Mouse (Mus musculus) monocyte, adult 59 days (primary cell): ENCODE measurements around the gene Spint1. TPM values are rescaled to one million over a fixed set of nuclear protein-coding genes. Genes with fewer than 3 reads are reported as not detected.

ENCODE experiments used
- total RNA-seq, 2 experiments: library from RNA; stranded (reverse); gene quantifications; one replicate each; pipeline ENCODE4 v1.2.4; 2023

Gene Spint1
- 1 to 10 TPM; 2.8 to 3.5 TPM for total RNA-seq

DNA sequence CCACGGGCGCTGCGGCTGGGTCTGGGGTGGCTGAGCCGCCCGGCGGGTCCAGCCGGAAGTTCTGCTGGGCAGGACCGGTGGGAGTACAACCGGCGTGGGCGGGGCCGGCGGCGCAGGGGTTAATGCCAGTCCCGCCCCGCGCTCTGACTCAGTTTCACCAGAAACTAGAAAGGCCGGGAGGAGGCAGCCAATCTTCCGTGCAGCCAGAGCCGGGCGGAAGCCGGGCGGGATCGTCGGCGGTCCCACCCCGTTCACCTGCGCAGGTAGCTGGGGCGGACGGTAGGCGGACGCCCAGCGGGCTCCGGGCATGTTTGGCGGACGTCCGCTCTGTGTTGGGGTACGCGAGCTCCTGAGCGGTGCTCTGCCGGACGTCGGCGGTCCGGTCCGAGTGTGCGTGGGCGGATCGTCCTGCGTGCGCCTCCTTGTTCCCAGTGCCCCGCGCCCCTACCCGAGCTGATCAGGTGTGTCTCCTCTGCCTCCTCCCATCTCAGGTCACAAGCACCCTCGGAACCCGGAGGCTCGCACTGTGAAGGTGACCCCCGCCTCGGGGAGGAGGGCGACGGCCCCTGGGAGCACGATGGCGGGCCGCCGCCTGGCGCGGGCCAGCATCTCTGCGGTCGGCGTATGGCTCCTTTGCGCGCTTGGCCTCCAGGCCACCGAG lies at the start of gene Spint1:
TSS of gene Spint1 (plus strand) at position 153 of the 661 bp plus-strand sequence.

DNA sequence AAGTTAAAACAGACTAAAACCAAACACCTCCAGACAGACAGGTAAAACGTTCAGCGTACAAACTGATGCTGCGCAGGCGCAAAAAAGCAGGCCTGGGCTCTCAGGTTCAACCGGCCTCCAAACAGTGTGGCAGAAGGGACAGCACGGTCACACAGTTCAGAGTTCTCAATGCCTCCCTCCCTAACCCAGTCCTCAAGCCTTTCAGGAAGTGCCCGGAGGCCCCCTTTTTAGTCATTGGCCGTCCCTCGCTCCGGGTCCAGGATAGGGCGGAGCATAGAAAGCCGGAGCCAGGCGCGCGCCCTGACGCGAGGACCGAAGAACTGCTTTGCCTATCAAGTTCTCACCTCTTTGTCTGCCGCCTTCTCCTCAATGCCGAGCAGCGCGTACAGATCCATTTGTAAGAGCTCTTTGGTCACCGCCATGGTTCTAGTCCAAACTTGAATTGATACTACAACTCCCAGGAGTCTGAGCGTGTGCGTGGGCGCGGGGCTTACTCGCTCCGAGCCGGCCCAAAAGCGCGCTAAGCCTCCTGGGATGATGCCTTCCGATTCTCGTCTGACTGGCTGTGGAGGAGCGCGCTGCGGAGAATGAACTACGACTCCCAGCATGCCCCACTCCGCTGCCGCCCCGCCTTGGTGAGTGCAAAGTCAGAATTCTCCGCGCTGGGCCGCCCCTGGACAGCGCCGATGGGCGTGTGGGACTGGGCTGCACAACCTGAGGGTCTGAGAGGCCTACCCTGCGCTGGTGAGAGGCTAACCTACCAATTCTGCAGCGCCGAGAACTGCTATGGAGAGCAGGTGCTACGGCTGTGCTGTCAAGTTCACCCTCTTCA lies 28.6 kb upstream of the Spint1 start, which contains the start of the genes Zfyve19 and Dnajc17:
TSS of gene Zfyve19 (plus strand) at position 274 of the 832 bp plus-strand sequence.
TSS of gene Dnajc17 (minus strand) at position 452 of the 832 bp plus-strand sequence.

DNA sequence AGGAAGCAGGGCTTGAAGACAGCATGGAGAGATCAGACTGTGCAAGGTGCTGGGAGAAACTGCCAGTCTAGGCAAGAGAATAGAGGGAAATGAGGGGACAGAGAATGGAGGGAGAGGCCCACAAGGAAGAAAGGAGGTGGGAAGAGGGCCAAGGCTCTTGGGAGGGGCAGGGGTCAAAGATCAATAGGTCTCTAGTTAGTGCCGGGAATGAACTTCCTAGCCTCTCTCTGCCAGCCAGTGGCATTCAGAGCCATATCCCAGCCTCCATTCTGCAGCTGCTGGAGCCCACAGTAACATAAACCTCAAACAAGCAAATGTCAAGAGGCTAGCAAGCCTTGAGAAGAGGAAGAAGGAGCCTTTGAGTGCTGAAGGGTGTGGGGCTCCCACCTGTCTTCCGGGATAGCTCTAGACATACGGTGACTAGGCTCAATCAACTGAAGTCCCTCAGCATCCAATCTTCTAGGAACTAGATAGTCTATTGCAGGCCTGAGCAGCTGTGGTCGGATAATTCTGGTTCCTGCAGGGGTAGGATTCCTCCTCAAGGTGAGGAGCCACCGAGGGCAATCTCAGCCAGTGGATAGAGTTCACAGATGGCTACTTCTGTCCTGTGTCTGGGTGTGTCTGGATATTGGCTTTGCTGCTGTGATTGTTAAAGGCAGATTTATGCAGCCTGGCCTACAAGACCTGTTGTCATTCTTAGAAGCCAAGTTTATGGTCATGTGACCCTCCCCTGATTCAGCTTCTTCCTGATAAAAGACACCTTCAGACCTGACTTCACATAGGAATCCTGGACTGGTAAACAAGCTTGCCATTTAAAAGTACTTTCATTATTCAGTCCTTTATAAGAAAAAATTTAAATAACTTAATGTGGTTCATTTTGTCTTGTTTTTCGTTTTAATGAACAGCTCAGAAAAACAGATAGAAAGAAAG lies 7.1 kb upstream of the Spint1 start, which contains the start of gene Ppp1r14d:
TSS of gene Ppp1r14d (minus strand) at position 132 of the 930 bp plus-strand sequence.

DNA sequence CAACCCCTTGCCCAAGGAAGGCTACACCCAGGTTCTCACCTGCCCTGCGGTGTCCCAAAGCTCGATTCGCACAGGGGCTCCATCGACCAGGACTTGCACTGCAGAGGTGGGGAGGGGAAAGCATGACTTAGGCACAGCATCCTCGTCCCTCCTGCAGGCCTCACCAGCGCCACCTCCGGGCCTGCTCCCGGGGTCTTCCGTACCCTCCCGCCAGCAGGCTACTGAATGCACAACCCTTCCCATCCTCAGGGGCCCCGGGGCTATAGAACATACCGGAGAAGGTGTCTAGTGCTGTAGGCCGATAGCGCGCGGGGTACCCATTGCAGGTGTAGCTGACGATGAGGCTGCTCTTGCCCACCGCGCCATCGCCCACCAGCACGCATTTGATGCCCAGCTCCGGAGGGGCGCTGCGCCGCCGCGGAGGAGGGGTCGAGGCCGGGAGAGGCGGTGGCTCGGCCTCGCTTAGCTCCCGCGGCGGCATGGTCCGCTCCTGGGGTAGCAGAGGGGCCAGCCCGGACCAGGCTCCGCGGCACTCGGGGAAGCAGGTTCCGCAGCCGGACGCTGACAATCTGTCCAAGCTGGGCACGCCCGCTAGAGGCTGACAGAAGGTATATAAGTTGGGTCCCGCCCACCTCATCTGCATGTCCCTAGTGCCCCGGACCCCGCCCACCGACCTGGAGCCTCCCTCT lies 33.6 kb downstream of the Spint1 start, which contains the start of gene Rhov:
TSS of gene Rhov (minus strand) at position 630 of the 689 bp plus-strand sequence.

DNA sequence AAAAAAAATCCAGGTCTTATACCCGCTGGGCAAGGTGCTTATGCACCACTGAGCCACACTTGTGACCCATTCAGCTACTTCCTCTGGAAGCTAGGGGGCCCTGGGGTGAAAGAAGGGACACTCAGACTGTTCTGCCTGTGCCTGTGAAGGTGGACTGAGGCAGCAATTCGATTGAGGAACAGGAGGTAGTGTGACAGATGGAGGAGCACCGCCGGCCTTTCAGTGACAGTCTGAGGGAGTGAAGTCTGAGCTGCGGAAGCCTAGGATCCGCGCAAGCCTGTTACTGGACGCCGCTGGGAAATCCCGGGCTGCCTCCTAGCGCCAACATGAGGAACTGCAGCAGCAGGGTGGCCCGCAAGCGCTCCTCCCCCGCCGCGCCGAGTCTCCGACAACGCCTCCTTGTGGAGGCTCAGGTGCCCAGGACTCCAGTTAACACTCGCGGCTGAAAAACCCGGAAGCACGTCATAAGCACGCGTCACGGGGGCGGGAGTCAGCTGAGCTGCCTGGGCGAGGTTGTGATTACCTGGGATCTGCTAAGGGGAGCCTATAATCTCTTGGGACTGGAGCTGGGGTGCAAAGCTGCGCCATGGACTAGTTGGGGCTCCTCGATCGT lies 51.2 kb downstream of the Spint1 start, which contains the start of gene Vps18:
TSS of gene Vps18 (plus strand) at position 471 of the 613 bp plus-strand sequence.

Other genes with a start within 250 kb of the Spint1 start
- 10 to 100 TPM; 10.7 to 14.7 TPM for gene Ccdc32, start 208.0 kb upstream of the Spint1 start, total RNA-seq
- gene Rpusd2, start 202.6 kb upstream of the Spint1 start, total RNA-seq = 1 to 10 TPM; 3.9 to 5.4 TPM
- gene Knl1, start 190.2 kb upstream of the Spint1 start, total RNA-seq = 1 to 10 TPM; 1.4 to 2.3 TPM
- gene Rad51, start 124.6 kb upstream of the Spint1 start, total RNA-seq = under 1 TPM in 1 of 2 experiments, not detected in 1; 0.18 TPM
- 10 to 100 TPM; 15.4 to 16.4 TPM for gene Rmdn3, start 80.3 kb upstream of the Spint1 start, total RNA-seq
- gene Gchfr, start 69.6 kb upstream of the Spint1 start, total RNA-seq = not detected
- not detected for gene Gm14137, start 62.9 kb upstream of the Spint1 start, total RNA-seq
- 10 to 100 TPM; 23.0 to 24.6 TPM for gene Zfyve19, start 28.7 kb upstream of the Spint1 start, total RNA-seq
- gene Dnajc17, start 28.6 kb upstream of the Spint1 start, total RNA-seq = 10 to 100 TPM; 14.9 to 21.4 TPM
- gene Ppp1r14d, start 7.5 kb upstream of the Spint1 start, total RNA-seq = not detected
- gene Rhov, start 33.9 kb downstream of the Spint1 start, total RNA-seq = 1 to 10 TPM; 1.2 to 1.3 TPM
- 10 to 100 TPM; 50.9 to 55.5 TPM for gene Vps18, start 51.4 kb downstream of the Spint1 start, total RNA-seq
- gene Dll4, start 88.4 kb downstream of the Spint1 start, total RNA-seq = under 1 TPM in 1 of 2 experiments, not detected in 1; 0.27 TPM
- gene Chac1, start 113.9 kb downstream of the Spint1 start, total RNA-seq = not detected
- gene Ino80, start 240.3 kb downstream of the Spint1 start, total RNA-seq = 10 to 100 TPM; 38.1 to 39.4 TPM